Comparison of ENCODE assay signal across 9 mouse cellular contexts in the genomic region with DNA sequence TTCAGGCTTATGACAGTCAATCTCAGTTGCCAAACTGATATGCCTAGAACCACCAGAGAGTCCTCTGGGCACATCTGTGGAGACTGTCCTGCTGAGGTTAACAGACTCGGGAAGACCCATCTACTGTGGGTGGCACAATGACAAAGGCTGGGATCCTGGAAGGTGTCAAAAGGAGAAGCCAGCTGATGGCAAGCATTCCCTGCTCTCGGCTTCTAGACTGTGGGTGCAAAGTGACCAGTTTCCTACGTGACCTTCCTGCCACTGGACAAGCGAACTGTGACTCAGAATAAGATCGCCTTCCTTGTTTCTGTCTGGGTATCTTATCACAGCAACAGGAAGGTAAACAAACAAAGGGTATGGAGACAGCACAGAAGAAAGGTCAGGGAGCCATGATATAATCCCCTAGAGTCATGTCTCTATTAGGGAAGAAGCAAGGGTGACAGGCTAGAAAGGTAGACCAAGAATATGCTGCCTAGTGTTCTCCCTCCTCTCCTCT. TPM values are rescaled to one million over a fixed set of nuclear protein-coding genes. Genes with fewer than 3 reads are reported as not detected.
A peak's percentile ranks its signal among the peaks of the same experiment; 100 is the strongest.
DNase-seq lines count a peak whose midpoint lies in the region; ATAC-seq lines count a peak whose summit lies in the region.
"Had no signal": no experiment of that assay in that cellular context is flagged by ENCODE, and none has a peak within 500 bp of the region (broad histone marks: within the 10 kb centered on the region; RNA-seq: fewer than 3 reads in every experiment).

No protein-coding gene starts in this region.

- intact Hi-C loops in heart, postnatal 36 days (cut with DNase I), result no loop called here

- H3K36me3 ChIP-seq in heart, embryonic 12.5 days, result peaks cover 29% of the 10 kb centered on the region
- H3K36me3 ChIP-seq in hindbrain, embryonic 14.5 days (replicated peaks; ENCODE audit: control insufficient read depth, insufficient read depth), result peaks cover 20% of the 10 kb centered on the region

- peak overlapping the region; percentile 20; the same call in 1 of the 2 replicates for H3K4me2 ChIP-seq in heart, embryonic 12.5 days
- H3K4me2 ChIP-seq in hindbrain, embryonic 14.5 days (replicated peaks), result peak overlapping the region; percentile 71

- no peak for ATAC-seq in heart, embryonic 12.5 days (ENCODE audit: insufficient number of reproducible peaks, low FRiP score)
- ATAC-seq in hindbrain, embryonic 14.5 days (ENCODE audit: low FRiP score), result no peak

- 16% methylated on average over 5 of the region's 5 CpGs for WGBS in heart, embryonic 12.5 days
- 79% methylated on average over 5 of the region's 5 CpGs for WGBS in hindbrain, embryonic 14.5 days

- no peak overlapping the region for H3K4me3 ChIP-seq in heart, embryonic 12.5 days
- H3K4me3 ChIP-seq in hindbrain, embryonic 14.5 days (replicated peaks; ENCODE audit: low read length), result no peak overlapping the region; the same call in 1 of the 2 replicates

- no peaks in the 10 kb centered on the region for H3K9me3 ChIP-seq in heart, embryonic 12.5 days (replicated peaks)
- H3K9me3 ChIP-seq in hindbrain, embryonic 14.5 days (ENCODE audit: control insufficient read depth, low read length), result no peaks in the 10 kb centered on the region

- H3K9ac ChIP-seq in heart, embryonic 12.5 days, result no peak overlapping the region
- H3K9ac ChIP-seq in hindbrain, embryonic 14.5 days, result no peak overlapping the region

- H3K27me3 ChIP-seq in heart, embryonic 12.5 days (replicated peaks), result no peaks in the 10 kb centered on the region
- no peaks in the 10 kb centered on the region for H3K27me3 ChIP-seq in hindbrain, embryonic 14.5 days (ENCODE audit: control insufficient read depth, insufficient read depth, low read length)

- H3K4me1 ChIP-seq in heart, embryonic 12.5 days (replicated peaks), result peaks cover 13% of the 10 kb centered on the region
- H3K4me1 ChIP-seq in hindbrain, embryonic 14.5 days (replicated peaks; ENCODE audit: control insufficient read depth, insufficient read depth, low read length), result peaks cover 14% of the 10 kb centered on the region

- no peak for DNase-seq in heart, postnatal 36 days
- DNase-seq in 416B (ENCODE audit: low read depth), result peak; percentile 56
- no peak for DNase-seq in hindbrain, embryonic 14.5 days (ENCODE audit: low spot score)
- DNase-seq in lung, postnatal 36 days, result peak; percentile 14
- DNase-seq in left cerebral cortex, adult 11 months (ENCODE audit: low spot score), result no peak
- DNase-seq in urinary bladder, postnatal 25 days (ENCODE audit: low spot score), result no peak
- no peak for DNase-seq in adrenal gland, postnatal 25 days
- DNase-seq: cerebellum, postnatal 36 days had no signal

- no peak overlapping the region for H3K27ac ChIP-seq in heart, embryonic 12.5 days (ENCODE audit: poor library complexity, severe bottlenecking)
- H3K27ac ChIP-seq in hindbrain, embryonic 14.5 days, result no peak overlapping the region

RNA-seq across cellular contexts. Expression of a gene that starts 1.4 kb away (rescaled TPM):
- polyA plus RNA-seq in heart, embryonic 12.5 days (2016; fragmentation: Nextera tagmentation; extraction: Ambion mirVana), result 67.8 and 69.4 TPM in 2 replicates
- total RNA-seq in heart, postnatal 36 days (2021), result 10 to 100 TPM; 44.6 to 45.6 TPM
- 46.5 and 51.8 TPM in 2 replicates for polyA plus RNA-seq in hindbrain, embryonic 14.5 days (2014; fragmentation: Nextera tagmentation; extraction: Ambion mirVana)
- 70.8 and 82.7 TPM in 2 replicates for total RNA-seq in adrenal gland, postnatal 25 days (2021)

RNA-seq across cellular contexts. Expression of a gene that starts 1.5 kb away (rescaled TPM):
- polyA plus RNA-seq in heart, embryonic 12.5 days (2016; fragmentation: Nextera tagmentation; extraction: Ambion mirVana), result 31.2 and 33.5 TPM in 2 replicates
- 10 to 100 TPM; 13.3 to 16.2 TPM for total RNA-seq in heart, postnatal 36 days (2021)
- polyA plus RNA-seq in hindbrain, embryonic 14.5 days (2014; fragmentation: Nextera tagmentation; extraction: Ambion mirVana), result 63.5 and 66.9 TPM in 2 replicates
- 27.9 and 32.2 TPM in 2 replicates for total RNA-seq in adrenal gland, postnatal 25 days (2021)

Comparison
In these comparisons a context has a peak if more than half of its experiments do, and no peak if none do; other contexts are left out.
1. DNase-seq: peak in 416B (single experiment) and lung, postnatal 36 days (single experiment); none in heart, postnatal 36 days (0 of 2), hindbrain, embryonic 14.5 days (single experiment), left cerebral cortex, adult 11 months (single experiment), urinary bladder, postnatal 25 days (single experiment) and adrenal gland, postnatal 25 days (single experiment).